Mouse (Mus musculus) forebrain, embryonic 15.5 days (tissue): ENCODE data around the gene Hip1. TPM values are rescaled to one million over a fixed set of nuclear protein-coding genes. Genes with fewer than 3 reads are reported as not detected.

Experiments used
- microRNA-seq: library from miRNA; unstranded; fragments of <30 nt; microRNA quantifications from one replicate; pipeline ENCODE4, GENCODE M21; 2016
- polyA plus RNA-seq: library from polyadenylated mRNA; unstranded; fragments of >200 nt; fragmentation: Nextera tagmentation; extraction: Ambion mirVana; gene quantifications from 2 replicates; pipeline ENCODE4 v1.2.1, GENCODE M21; 2015

Gene Hip1
- polyA plus RNA-seq, 1 experiment from 2014 or later = 29.2 TPM

Small RNAs within 50 kb of the gene (microRNA-seq; reads per million reads assigned to microRNA genes)
- gene Mir7033 = 0.88 reads per million

Other genes with a start within 250 kb of the Hip1 start
- gene Fkbp6, start 195.1 kb downstream of the Hip1 start, polyA plus RNA-seq = 0.18 TPM in 1 of 2 replicates, not detected in the other
- gene Trim50, start 191.8 kb downstream of the Hip1 start, polyA plus RNA-seq = not detected in 2 replicates
- 40.3 and 40.7 TPM in 2 replicates for gene Nsun5, start 175.2 kb downstream of the Hip1 start, polyA plus RNA-seq
- gene Pom121, start 150.6 kb downstream of the Hip1 start, polyA plus RNA-seq = 13.2 and 13.7 TPM in 2 replicates
- gene Ccl26, start 18.4 kb upstream of the Hip1 start, polyA plus RNA-seq = not detected in 2 replicates
- 0.87 and 1.1 TPM in 2 replicates for gene Ccl24, start 27.9 kb upstream of the Hip1 start, polyA plus RNA-seq
- 61.0 and 61.5 TPM in 2 replicates for gene Rhbdd2, start 87.5 kb upstream of the Hip1 start, polyA plus RNA-seq
- gene Por, start 124.9 kb upstream of the Hip1 start, polyA plus RNA-seq = 108 and 111 TPM in 2 replicates
- 74.9 and 80.7 TPM in 2 replicates for gene Tmem120a, start 199.3 kb upstream of the Hip1 start, polyA plus RNA-seq
- gene Styxl1, start 233.3 kb upstream of the Hip1 start, polyA plus RNA-seq = 0.34 TPM in 2 replicates
- 554 and 557 TPM in 2 replicates for gene Mdh2, start 233.4 kb upstream of the Hip1 start, polyA plus RNA-seq